Mouse (Mus musculus) embryo, embryonic 11 days (tissue): ENCODE data around the gene Gm6401.
"Not testable (repeated sequence)": the region's sequence is repeated elsewhere in the genome, so short reads cannot be mapped to it uniquely, and the experiment has no call there.

Experiments used
- DNase-seq: peaks from one replicate; pipeline ENCODE4 v3.0.0-alpha.2; 2015

Gm6401 gene

GRCm38 (mm10) chr14:41967827-41968226 is at the start of gene Gm6401:
Gene Gm6401 (minus strand): TSS chr14:41967927.
- DNase-seq, result not testable (repeated sequence)

GRCm38 (mm10) chr14:41983225-41983624 is 15.5 kb upstream of the Gm6401 start, which contains the start of gene Gm3543:
Gene Gm3543 (minus strand): TSS chr14:41983325.
- DNase-seq, result not testable (repeated sequence)

GRCm38 (mm10) chr14:41968596-41968995 is 869 bp upstream of the Gm6401 start:
- DNase-seq, result not testable (repeated sequence)

- DNase-seq, result not testable (repeated sequence)
Measured at GRCm38 (mm10) chr14:41964095-41964494, 3.6 kb downstream of the Gm6401 start.

- not testable (repeated sequence) for DNase-seq
Measured at GRCm38 (mm10) chr14:41943695-41944094, 24.0 kb downstream of the Gm6401 start, which contains the start of gene 1700024B05Rik. Gene 1700024B05Rik (plus strand): TSS chr14:41943995.

- DNase-seq, result not testable (repeated sequence)
Measured at GRCm38 (mm10) chr14:41924649-41925048, 43.1 kb downstream of the Gm6401 start, which contains the start of gene 1700049E17Rik1. Gene 1700049E17Rik1 (plus strand): TSS chr14:41924949.
